Mouse (Mus musculus): ENCODE data around the gene P2ry14. TPM values are rescaled to one million over a fixed set of nuclear protein-coding genes. Genes with fewer than 3 reads are reported as not detected.

P2ry14 gene
- polyA plus RNA-seq (2014; fragmentation: Nextera tagmentation; extraction: Ambion mirVana), result 2.1 and 2.5 TPM in 2 replicates

GRCm38 (mm10) chr3:59153424-59153823 is at the start of gene P2ry14:
P2ry14 (minus strand) TSS chr3:59153618.
- H3K27me3 ChIP-seq (ENCODE audit: control insufficient read depth, insufficient read depth, low read length), result no peaks in the 10 kb centered on the region
- H3K4me2 ChIP-seq (ENCODE audit: low read length), result no peak within 1 kb of the TSS
- no peaks in the 10 kb centered on the region for H3K36me3 ChIP-seq (ENCODE audit: control insufficient read depth, insufficient read depth, low read length)
- no peak for ATAC-seq (ENCODE audit: insufficient number of reproducible peaks, insufficient read depth, low FRiP score, low read depth)
- WGBS, result 57% methylated on average over 5 of the region's 5 CpGs
- no peaks in the 10 kb centered on the region for H3K9me3 ChIP-seq (ENCODE audit: control insufficient read depth, low read length)
- H3K4me3 ChIP-seq (ENCODE audit: control insufficient read depth in 1 of 2, insufficient read depth in 1 of 2, low read depth in 1 of 2, low read length in 2 of 2), result no peak within 1 kb of the TSS
- H3K4me1 ChIP-seq (ENCODE audit: control insufficient read depth in 2 of 2, insufficient read depth in 2 of 2, low read length in 2 of 2), result no peaks in the 10 kb centered on the region
- no peak within 1 kb of the TSS for H3K9ac ChIP-seq (ENCODE audit: low read length)
- no peak within 1 kb of the TSS for H3K27ac ChIP-seq (replicated peaks in 1 of 2; ENCODE audit: control insufficient read depth in 1 of 2, insufficient read depth in 1 of 2, low read depth in 2 of 2, low read length in 2 of 2)

DNA sequence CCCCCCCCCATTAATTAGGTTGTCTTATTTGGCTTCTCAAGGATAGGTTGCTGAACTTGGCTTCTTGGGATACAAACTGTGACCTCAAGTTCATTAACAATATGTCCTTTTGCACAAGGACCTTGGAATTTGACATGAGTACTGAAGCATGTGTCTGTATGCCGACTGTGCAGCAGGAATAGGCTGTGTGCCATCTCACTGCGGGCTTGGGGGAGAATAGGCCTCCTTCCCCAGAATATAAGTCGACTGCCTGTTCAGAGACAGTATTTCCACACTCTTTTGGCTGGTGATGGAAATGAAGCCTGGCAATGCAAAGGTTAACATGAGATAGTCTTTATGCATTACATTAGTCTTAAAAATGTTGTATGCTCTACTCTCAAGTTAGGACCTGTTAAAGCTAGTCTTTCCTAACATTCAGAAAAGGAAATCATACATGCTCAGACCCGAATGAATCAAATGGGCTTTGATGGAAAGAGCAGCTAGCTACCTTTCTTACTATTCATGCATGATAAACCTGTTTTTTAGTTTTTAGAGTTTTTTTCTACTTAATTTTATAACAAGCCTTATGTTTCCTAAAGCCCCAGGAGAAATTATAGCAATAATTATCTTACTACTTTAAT is 44.0 kb upstream of the P2ry14 start:
- Histone ChIP-seq H3K36me3 (ENCODE audit: control insufficient read depth, insufficient read depth, low read length) (no peaks in the 10 kb centered on the region), H3K9ac (ENCODE audit: low read length) (no peak overlapping the region), H3K4me2 (ENCODE audit: low read length) (no peak overlapping the region), H3K9me3 (ENCODE audit: control insufficient read depth, low read length) (no peaks in the 10 kb centered on the region), H3K4me1 (ENCODE audit: control insufficient read depth in 2 of 2, insufficient read depth in 2 of 2, low read length in 2 of 2) (no peaks in the 10 kb centered on the region), H3K4me3 (ENCODE audit: control insufficient read depth in 1 of 2, insufficient read depth in 1 of 2, low read depth in 1 of 2, low read length in 2 of 2) (no peak overlapping the region), H3K27ac (replicated peaks in 1 of 2; ENCODE audit: control insufficient read depth in 1 of 2, insufficient read depth in 1 of 2, low read depth in 2 of 2, low read length in 2 of 2) (no peak overlapping the region), H3K27me3 (ENCODE audit: control insufficient read depth, insufficient read depth, low read length) (no peaks in the 10 kb centered on the region)
- WGBS, result 80% methylated on average over 4 of the region's 4 CpGs
- ATAC-seq (ENCODE audit: insufficient number of reproducible peaks, insufficient read depth, low FRiP score, low read depth), result no peak

DNA sequence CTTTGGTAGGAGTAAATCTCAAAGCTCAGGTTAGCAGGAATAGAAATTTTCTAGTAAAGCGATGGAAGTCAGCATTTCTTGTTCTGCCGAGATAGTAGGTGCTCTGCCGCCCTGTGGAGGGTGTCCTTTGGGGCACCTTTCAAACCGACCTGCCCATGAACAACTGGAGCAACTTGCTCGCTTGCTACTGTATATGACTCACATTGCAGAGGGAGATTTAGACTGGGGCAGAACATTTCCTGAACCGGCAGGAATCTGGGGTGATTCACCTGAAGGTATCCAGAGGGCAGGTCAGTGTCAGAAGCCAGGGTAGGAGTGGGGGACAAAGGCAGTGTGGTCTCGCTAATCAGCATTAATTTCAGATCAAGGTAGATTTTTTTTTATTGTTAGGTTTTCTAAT is 41.5 kb upstream of the P2ry14 start, which contains the start of gene Gpr87:
Gene Gpr87 (minus strand): TSS at position 167 of the 400 bp plus-strand sequence.
- Histone ChIP-seq H3K9ac (ENCODE audit: low read length) (no peak within 1 kb of the TSS), H3K27ac (replicated peaks in 1 of 2; ENCODE audit: control insufficient read depth in 1 of 2, insufficient read depth in 1 of 2, low read depth in 2 of 2, low read length in 2 of 2) (no peak within 1 kb of the TSS), H3K4me3 (ENCODE audit: control insufficient read depth in 1 of 2, insufficient read depth in 1 of 2, low read depth in 1 of 2, low read length in 2 of 2) (no peak within 1 kb of the TSS), H3K36me3 (ENCODE audit: control insufficient read depth, insufficient read depth, low read length) (no peaks in the 10 kb centered on the region), H3K4me2 (ENCODE audit: low read length) (no peak within 1 kb of the TSS), H3K4me1 (ENCODE audit: control insufficient read depth in 2 of 2, insufficient read depth in 2 of 2, low read length in 2 of 2) (no peaks in the 10 kb centered on the region), H3K27me3 (ENCODE audit: control insufficient read depth, insufficient read depth, low read length) (no peaks in the 10 kb centered on the region), H3K9me3 (ENCODE audit: control insufficient read depth, low read length) (no peaks in the 10 kb centered on the region)
- no peak for ATAC-seq (ENCODE audit: insufficient number of reproducible peaks, insufficient read depth, low FRiP score, low read depth)
- WGBS, result 80% methylated on average over 7 of the region's 7 CpGs

DNA sequence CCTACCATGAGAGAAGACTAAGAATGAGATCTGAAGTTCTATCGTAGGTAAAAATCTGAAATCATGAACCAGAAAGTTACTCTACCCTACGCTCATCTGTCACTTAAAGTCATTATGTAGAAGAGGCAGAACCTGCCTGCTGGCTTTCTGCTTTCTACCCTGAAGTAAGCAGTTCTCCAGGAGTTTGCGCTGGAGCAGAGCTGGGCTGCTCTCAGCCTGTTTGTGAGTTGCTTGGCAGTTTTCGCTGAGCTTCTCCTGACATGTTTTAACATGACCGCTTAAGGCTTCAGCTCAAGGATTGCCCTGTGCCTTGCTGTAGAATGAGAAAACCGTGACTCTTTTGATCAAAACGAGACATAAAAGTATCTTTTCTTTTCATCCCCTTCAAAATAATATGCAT is 40.7 kb upstream of the P2ry14 start:
- no peak overlapping the region for H3K9ac ChIP-seq (ENCODE audit: low read length)
- ATAC-seq (ENCODE audit: insufficient number of reproducible peaks, insufficient read depth, low FRiP score, low read depth), result no peak
- no peaks in the 10 kb centered on the region for H3K27me3 ChIP-seq (ENCODE audit: control insufficient read depth, insufficient read depth, low read length)
- H3K4me2 ChIP-seq (ENCODE audit: low read length), result no peak overlapping the region
- no peak overlapping the region for H3K4me3 ChIP-seq (ENCODE audit: control insufficient read depth in 1 of 2, insufficient read depth in 1 of 2, low read depth in 1 of 2, low read length in 2 of 2)
- H3K27ac ChIP-seq (replicated peaks in 1 of 2; ENCODE audit: control insufficient read depth in 1 of 2, insufficient read depth in 1 of 2, low read depth in 2 of 2, low read length in 2 of 2), result no peak overlapping the region
- H3K36me3 ChIP-seq (ENCODE audit: control insufficient read depth, insufficient read depth, low read length), result no peaks in the 10 kb centered on the region
- H3K9me3 ChIP-seq (ENCODE audit: control insufficient read depth, low read length), result no peaks in the 10 kb centered on the region
- WGBS, result 92% methylated on average over 7 of the region's 7 CpGs
- no peaks in the 10 kb centered on the region for H3K4me1 ChIP-seq (ENCODE audit: control insufficient read depth in 2 of 2, insufficient read depth in 2 of 2, low read length in 2 of 2)

- Histone ChIP-seq H3K27ac (replicated peaks in 1 of 2; ENCODE audit: control insufficient read depth in 1 of 2, insufficient read depth in 1 of 2, low read depth in 2 of 2, low read length in 2 of 2) (no peak overlapping the region), H3K4me2 (ENCODE audit: low read length) (no peak overlapping the region), H3K27me3 (ENCODE audit: control insufficient read depth, insufficient read depth, low read length) (no peaks in the 10 kb centered on the region), H3K9me3 (ENCODE audit: control insufficient read depth, low read length) (no peaks in the 10 kb centered on the region), H3K9ac (ENCODE audit: low read length) (no peak overlapping the region), H3K36me3 (ENCODE audit: control insufficient read depth, insufficient read depth, low read length) (no peaks in the 10 kb centered on the region), H3K4me1 (ENCODE audit: control insufficient read depth in 2 of 2, insufficient read depth in 2 of 2, low read length in 2 of 2) (no peaks in the 10 kb centered on the region), H3K4me3 (ENCODE audit: control insufficient read depth in 1 of 2, insufficient read depth in 1 of 2, low read depth in 1 of 2, low read length in 2 of 2) (no peak overlapping the region)
- 94% methylated on average over 6 of the region's 6 CpGs for WGBS
- ATAC-seq (ENCODE audit: insufficient number of reproducible peaks, insufficient read depth, low FRiP score, low read depth), result no peak
Observed at GRCm38 (mm10) chr3:59191674-59192073, 38.3 kb upstream of the P2ry14 start.

- Histone ChIP-seq H3K4me3 (ENCODE audit: control insufficient read depth in 1 of 2, insufficient read depth in 1 of 2, low read depth in 1 of 2, low read length in 2 of 2) (no peak overlapping the region), H3K27ac (replicated peaks in 1 of 2; ENCODE audit: control insufficient read depth in 1 of 2, insufficient read depth in 1 of 2, low read depth in 2 of 2, low read length in 2 of 2) (no peak overlapping the region), H3K4me1 (ENCODE audit: control insufficient read depth in 2 of 2, insufficient read depth in 2 of 2, low read length in 2 of 2) (no peaks in the 10 kb centered on the region; a peak in 1 of 4 replicates), H3K9ac (ENCODE audit: low read length) (no peak overlapping the region), H3K36me3 (ENCODE audit: control insufficient read depth, insufficient read depth, low read length) (no peaks in the 10 kb centered on the region), H3K4me2 (ENCODE audit: low read length) (no peak overlapping the region), H3K27me3 (ENCODE audit: control insufficient read depth, insufficient read depth, low read length) (no peaks in the 10 kb centered on the region), H3K9me3 (ENCODE audit: control insufficient read depth, low read length) (no peaks in the 10 kb centered on the region)
- WGBS, result 50% methylated on average over 4 of the region's 4 CpGs
- ATAC-seq (ENCODE audit: insufficient number of reproducible peaks, insufficient read depth, low FRiP score, low read depth), result no peak
Observed at GRCm38 (mm10) chr3:59187336-59187735, 33.9 kb upstream of the P2ry14 start.

DNA sequence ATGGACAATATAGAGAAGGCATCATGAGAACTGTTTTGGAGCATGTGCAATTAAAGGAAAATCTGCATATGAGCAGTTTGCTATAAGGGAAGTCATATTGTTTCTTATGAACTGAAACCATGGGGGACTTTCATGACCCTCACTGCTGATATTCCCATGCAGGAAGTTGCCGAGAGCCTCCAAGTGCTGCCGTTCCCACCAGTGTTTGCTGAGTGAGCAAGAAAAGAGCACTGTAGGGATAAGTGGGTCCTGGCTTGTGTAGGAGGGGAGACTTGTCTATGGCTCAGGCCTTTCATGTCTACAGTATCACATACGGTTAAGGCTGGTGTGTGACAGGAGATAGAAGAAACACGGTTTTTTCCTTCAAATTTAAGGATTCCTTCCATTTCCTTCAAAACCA is 32.2 kb upstream of the P2ry14 start:
- Histone ChIP-seq H3K4me3 (ENCODE audit: control insufficient read depth in 1 of 2, insufficient read depth in 1 of 2, low read depth in 1 of 2, low read length in 2 of 2) (no peak overlapping the region), H3K4me1 (ENCODE audit: control insufficient read depth in 2 of 2, insufficient read depth in 2 of 2, low read length in 2 of 2) (peaks cover 0 to 3% of the 10 kb centered on the region in 2 experiments; a peak in 2 of 4 replicates), H3K4me2 (ENCODE audit: low read length) (no peak overlapping the region), H3K9me3 (ENCODE audit: control insufficient read depth, low read length) (no peaks in the 10 kb centered on the region), H3K27ac (replicated peaks in 1 of 2; ENCODE audit: control insufficient read depth in 1 of 2, insufficient read depth in 1 of 2, low read depth in 2 of 2, low read length in 2 of 2) (no peak overlapping the region), H3K27me3 (ENCODE audit: control insufficient read depth, insufficient read depth, low read length) (no peaks in the 10 kb centered on the region), H3K36me3 (ENCODE audit: control insufficient read depth, insufficient read depth, low read length) (no peaks in the 10 kb centered on the region), H3K9ac (ENCODE audit: low read length) (no peak overlapping the region)
- ATAC-seq (ENCODE audit: insufficient number of reproducible peaks, insufficient read depth, low FRiP score, low read depth), result no peak
- 65% methylated on average over 4 of the region's 4 CpGs for WGBS

DNA sequence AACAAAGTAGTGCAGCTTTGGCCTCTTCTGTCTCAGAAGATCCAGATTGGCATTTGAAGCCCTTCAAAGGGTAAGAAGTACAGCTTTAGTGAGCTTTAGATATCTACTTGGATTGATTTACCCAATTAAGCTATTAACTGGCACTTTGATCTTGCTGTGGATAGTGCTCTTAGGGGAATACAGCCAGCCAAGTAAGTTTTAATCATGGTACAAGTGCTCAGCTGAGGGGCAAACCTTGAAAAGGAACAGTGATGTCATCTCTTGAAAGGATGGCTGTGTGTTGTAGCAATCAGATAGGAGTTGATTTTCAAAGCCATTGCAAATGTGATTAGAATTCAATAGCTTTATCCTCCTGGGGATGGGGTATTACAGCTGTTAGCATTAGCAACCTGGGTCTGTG is 28.7 kb upstream of the P2ry14 start:
- ATAC-seq (ENCODE audit: insufficient number of reproducible peaks, insufficient read depth, low FRiP score, low read depth), result no peak
- no peak overlapping the region for H3K4me2 ChIP-seq (ENCODE audit: low read length)

More for the DNA sequence above, 28.7 kb upstream of the P2ry14 start:
- H3K36me3 ChIP-seq (ENCODE audit: control insufficient read depth, insufficient read depth, low read length), result no peaks in the 10 kb centered on the region
- H3K9me3 ChIP-seq (ENCODE audit: control insufficient read depth, low read length), result no peaks in the 10 kb centered on the region
- no peaks in the 10 kb centered on the region for H3K27me3 ChIP-seq (ENCODE audit: control insufficient read depth, insufficient read depth, low read length)
- H3K4me1 ChIP-seq (ENCODE audit: control insufficient read depth in 2 of 2, insufficient read depth in 2 of 2, low read length in 2 of 2), result peaks cover 5 to 9% of the 10 kb centered on the region in 2 experiments
- no peak overlapping the region for H3K4me3 ChIP-seq (ENCODE audit: control insufficient read depth in 1 of 2, insufficient read depth in 1 of 2, low read depth in 1 of 2, low read length in 2 of 2)
- H3K27ac ChIP-seq (replicated peaks in 1 of 2; ENCODE audit: control insufficient read depth in 1 of 2, insufficient read depth in 1 of 2, low read depth in 2 of 2, low read length in 2 of 2), result no peak overlapping the region
- H3K9ac ChIP-seq (ENCODE audit: low read length), result no peak overlapping the region
